Mouse (Mus musculus): ENCODE results near the gene Cdr2l.

Gene Cdr2l

DNA sequence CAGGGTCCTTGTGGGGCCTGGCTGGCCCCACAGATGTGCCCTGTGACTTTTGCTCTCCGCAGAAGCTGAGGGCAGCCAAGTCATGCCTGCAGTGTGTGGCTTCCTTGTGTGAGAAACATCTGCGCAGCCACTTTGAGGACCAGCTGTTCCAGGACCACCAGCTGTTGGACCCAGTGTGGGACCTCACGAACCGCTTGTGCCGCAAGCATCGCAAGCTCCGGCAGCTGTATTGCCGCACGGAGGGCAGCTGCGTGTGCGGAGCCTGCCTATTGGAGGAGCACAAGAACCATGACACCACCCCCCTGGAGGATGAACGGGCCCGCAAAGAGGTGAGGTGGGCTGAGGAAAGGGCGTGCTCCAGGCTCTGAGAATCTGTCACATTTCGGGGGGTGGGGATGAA lies 59.7 kb downstream of the Cdr2l start:
- DNase-seq (ENCODE audit: low spot score in 2 of 2), result no peak

Measured in urinary bladder, postnatal 4 days (tissue).